Mouse (Mus musculus): ENCODE measurements around the gene Rfc2.
"Not testable (repeated sequence)": the region's sequence is repeated elsewhere in the genome, so short reads cannot be mapped to it uniquely, and the experiment has no call there.

The Rfc2 gene

DNA sequence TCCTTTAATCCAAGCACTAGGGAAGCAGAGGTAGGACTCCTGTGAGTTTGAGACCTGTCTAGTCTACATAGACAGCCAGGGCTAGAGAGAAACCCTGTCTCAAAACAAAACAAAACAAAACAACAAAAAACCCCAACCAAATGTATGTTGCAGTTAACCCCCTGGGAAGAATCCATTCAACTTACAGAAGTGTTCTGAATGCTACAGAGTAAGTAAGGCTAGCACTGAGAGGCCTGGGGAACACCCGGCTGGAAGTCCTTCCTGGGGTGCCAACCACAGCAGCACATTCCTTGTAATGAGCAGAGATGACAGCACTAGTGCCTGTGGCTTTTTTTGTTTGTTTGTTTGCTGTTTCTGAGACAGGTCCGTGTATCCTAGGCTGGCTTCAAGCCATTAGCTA is 51.7 kb downstream of the Rfc2 start:
- in situ Hi-C loops (cut with MboI; ENCODE audit: low pct_unique_long_range_greater_than_20kb in 1 of 2, low sequenced_read_pairs in 2 of 2, unreplicated experiment in 1 of 2), result no loop called here

DNA sequence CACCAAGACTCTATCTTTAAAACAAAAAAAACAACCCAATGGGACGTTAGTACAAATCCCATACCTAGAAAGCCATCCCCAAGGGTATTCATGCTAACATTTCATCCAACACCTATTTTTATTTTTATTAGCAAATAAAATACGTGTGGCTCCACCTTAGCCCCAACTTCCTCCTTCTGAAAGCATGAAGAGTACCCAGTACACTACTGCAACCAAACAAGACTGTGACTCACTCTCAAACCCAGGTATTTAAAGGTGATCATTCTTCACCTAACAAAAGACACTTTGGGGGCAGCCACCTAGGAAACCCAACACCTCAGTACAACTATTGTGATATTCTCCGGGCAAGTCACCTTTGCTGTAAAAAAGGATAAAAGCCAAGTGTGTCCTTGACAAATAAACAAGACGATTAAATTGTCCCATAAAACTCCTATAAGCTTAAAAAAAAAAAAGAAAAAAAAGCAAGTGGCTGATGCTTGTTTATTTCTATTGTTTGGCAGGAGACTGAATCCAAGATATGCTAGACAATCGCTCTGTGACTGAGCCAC is 56.7 kb downstream of the Rfc2 start:
- in situ Hi-C loops (cut with MboI; ENCODE audit: low pct_unique_long_range_greater_than_20kb in 1 of 2, low sequenced_read_pairs in 2 of 2, unreplicated experiment in 1 of 2), result no loop called here

DNA sequence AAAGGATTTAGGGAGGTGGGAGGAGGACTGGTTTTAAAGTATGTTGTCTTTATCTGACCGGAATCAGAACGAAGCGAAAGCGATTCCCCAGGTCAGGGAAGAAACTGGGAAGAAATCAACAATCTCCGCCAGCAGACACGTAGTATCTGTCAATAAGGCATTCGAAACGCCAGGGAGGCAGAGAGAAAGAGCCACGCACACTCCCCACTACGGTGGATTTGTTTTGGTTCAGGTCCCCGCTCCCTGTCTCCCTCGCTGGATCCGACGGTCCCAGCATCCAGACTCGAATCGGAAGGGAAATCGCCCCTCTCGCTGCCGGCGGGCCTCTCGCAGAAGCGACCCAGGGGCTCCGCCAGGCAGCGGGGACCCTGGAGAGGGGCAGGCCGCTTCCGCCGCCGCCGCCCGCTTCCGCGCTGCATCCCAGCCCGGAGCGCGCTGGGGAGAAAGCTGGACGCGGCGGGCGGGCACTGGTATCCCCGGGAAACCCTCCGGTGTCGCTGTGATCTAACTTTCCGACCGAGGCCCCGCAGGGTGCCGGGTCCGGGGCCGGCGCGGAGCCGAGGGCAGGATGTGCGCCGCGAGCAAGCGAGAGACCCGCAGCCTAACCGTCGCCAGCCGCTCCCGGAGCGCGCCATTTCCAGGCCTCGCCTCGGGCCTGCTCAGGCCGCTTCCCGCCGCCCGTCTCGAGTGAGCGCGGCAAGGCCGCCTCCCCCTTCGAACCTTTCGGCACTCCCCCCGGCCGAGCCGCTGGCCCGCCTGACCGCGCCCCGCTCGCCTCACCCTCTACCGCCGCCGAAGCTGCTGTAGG is 57.5 kb downstream of the Rfc2 start:
- in situ Hi-C loops (cut with MboI; ENCODE audit: low pct_unique_long_range_greater_than_20kb in 1 of 2, low sequenced_read_pairs in 2 of 2, unreplicated experiment in 1 of 2), result no loop called here

DNA sequence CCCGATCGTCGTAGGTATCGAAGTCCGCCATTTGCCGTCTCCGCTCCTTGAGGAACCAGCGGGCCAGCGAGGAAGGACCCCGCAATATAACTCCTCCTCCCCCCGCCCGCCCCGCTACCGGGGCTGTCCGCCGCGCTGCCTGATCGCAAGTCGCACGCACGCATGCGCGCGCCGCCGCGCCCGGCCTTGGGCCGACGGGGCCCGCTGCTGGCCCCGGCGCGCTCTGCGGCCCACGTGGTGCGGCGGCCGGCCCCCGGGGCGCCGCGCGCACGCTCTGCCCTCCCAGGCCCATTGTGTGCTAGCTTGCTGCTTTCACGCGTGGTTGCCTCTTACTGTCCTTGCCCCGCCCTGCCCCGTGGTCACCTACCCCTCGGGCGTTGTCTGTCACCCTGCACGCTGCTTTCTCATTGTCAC is 58.1 kb downstream of the Rfc2 start, which contains the start of gene Eif4h:
TSS of gene Eif4h (minus strand) at position 222 of the 414 bp plus-strand sequence.
- in situ Hi-C loops (cut with MboI; ENCODE audit: low pct_unique_long_range_greater_than_20kb in 1 of 2, low sequenced_read_pairs in 2 of 2, unreplicated experiment in 1 of 2), result no loop called here

DNA sequence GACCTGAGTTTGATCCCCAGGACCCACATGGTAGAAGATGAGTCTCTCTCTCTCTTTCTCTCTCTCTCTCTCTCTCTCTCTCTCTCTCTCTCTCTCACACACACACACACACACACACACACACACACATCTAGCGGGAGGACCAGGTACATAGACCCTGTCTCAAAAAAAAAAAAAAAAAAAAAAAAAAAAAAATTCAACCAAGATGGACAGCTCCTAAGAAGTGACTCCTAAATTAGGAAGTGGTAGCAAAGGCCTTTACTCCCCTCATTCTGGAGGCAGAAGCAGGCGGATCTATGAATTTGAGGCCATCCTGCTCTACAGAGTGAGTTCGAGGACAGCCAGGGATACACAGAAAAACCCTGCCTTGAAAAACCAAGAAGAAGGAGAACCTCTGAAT is 59.2 kb downstream of the Rfc2 start:
- in situ Hi-C loops (cut with MboI; ENCODE audit: low pct_unique_long_range_greater_than_20kb in 1 of 2, low sequenced_read_pairs in 2 of 2, unreplicated experiment in 1 of 2), result no loop called here

DNA sequence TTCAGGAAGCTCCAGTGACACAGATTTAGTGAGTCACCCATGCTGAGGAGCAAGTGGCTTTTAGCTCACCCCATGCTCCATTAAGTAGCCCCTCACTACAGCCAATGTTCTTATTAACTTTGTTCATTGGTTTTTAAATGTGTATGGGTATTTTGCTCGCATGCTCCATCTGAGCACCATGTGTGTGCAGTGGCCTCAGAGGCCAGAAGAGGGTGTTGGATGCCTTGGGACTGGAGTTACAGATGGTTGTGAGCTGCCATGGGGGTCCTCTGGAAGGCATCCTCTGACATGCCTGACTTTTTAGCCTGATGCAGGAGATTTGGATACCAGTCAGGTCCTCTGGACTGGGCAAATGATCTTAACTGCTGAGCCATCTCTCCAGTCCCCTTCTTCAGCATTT is 63.0 kb downstream of the Rfc2 start:
- in situ Hi-C loops (cut with MboI; ENCODE audit: low pct_unique_long_range_greater_than_20kb in 1 of 2, low sequenced_read_pairs in 2 of 2, unreplicated experiment in 1 of 2), result no loop called here

DNA sequence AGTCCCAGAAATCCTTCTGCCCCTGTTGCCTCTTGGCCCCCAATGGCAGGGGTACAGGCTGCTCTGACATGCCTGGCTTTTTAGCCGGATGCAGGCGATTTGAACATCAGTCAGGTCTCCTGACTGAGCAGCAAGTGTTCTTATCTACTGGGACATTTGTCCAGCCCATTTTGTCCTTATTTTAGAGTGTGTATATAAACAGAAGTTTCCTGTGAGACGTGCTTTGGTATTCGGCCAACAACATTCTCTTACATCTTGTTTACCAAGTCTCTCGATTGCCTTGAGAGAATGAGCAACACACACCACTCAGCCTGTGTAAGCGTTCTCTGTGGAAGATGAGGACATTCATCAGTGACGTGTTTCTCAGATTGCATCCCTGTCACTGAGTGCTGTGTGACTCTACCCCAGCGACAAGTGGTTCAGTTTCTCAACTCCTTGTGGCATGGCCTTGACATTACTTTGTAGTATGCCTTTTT is 63.5 kb downstream of the Rfc2 start:
- in situ Hi-C loops (cut with MboI; ENCODE audit: low pct_unique_long_range_greater_than_20kb in 1 of 2, low sequenced_read_pairs in 2 of 2, unreplicated experiment in 1 of 2), result no loop called here

DNA sequence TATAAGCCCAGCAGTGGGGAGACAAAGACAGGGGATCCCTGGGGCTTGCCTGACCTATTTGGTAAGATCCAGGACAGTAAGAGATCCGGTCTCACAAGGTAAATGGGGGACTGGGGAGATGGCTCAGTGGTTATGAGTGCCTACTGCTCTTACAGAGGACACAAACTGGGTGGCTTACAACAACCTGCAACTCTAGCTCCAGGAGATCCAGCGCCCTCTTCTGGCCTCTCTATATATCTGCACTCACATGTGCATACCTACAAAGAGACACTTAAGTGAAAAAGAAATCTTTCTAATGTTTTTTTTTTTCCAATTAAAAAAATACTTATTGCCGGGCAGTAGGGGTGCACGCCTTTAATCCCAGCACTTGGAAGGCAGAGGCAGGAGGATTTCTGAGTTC is 65.3 kb downstream of the Rfc2 start:
- in situ Hi-C loops (cut with MboI; ENCODE audit: low pct_unique_long_range_greater_than_20kb in 1 of 2, low sequenced_read_pairs in 2 of 2, unreplicated experiment in 1 of 2), result no loop called here

DNA sequence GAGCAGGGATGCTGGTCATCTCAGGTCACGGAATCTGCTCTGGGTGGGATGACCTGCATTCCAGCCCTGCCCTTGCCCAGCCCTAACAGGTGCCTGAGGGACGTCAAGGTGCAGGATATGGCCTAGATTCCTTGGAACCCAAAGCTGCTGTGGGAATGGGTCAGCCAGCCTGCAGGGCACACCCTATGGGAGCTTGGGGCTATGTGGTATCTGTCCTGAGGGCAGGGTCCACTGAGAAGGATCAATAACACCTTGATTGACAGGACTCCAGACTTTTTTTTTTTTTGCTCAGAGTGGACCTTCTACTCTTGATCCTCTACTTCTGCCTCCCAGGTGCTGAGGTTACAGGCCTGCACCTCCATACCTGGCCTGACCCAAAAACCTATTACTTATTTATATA is 66.2 kb downstream of the Rfc2 start:
- in situ Hi-C loops (cut with MboI; ENCODE audit: low pct_unique_long_range_greater_than_20kb in 1 of 2, low sequenced_read_pairs in 2 of 2, unreplicated experiment in 1 of 2), result no loop called here

DNA sequence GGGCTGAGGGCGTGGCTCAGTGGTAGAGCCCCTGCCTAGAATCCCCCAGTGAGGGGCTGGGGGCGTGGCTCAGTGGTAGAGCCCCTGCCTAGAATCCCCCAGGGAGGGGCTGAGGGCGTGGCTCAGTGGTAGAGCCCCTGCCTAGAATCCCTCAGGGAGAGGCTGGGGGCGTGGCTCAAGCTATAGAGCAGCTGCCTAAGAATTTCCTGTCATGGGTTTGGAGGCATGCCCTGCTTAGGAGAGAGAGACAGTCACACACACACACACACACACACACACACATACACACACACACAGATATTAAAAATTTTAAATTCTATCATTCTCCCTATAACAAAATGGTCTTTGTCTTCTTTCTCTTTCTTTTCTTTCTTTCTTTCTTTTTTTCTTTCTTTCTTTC is 67.8 kb downstream of the Rfc2 start:
- in situ Hi-C loops (cut with MboI; ENCODE audit: low pct_unique_long_range_greater_than_20kb in 1 of 2, low sequenced_read_pairs in 2 of 2, unreplicated experiment in 1 of 2), result not testable (repeated sequence)

DNA sequence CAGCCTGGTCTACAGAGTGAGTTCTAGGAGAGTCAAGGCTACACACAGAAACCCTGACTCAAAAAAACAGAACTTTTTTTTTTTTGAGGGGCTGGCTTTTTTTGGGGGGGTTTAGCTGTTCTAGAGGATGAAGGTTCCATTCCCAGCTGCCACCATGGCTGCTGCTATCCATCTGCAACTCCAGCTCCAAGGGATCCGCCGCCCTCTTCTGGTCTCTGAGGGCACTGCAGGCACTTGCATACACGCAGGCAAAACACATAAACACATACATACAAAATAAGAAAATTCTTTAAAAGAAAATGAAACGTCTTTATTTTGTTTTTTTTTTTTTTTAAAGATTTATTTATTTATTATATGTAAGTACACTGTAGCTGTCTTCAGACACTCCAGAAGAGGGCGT is 69.8 kb downstream of the Rfc2 start:
- in situ Hi-C loops (cut with MboI; ENCODE audit: low pct_unique_long_range_greater_than_20kb in 1 of 2, low sequenced_read_pairs in 2 of 2, unreplicated experiment in 1 of 2), result no loop called here
